Mouse (Mus musculus) G1E (cell line): Measurements from ENCODE around the gene Arhgap18.

ENCODE experiments used
- CTCF ChIP-seq: IDR thresholded peaks from 2 replicates; pipeline ENCODE4 v1.5.1; 2012; ENCODE audit warnings: low read depth, low read length, inconsistent platforms, mixed read lengths
- TAL1 ChIP-seq: conservative IDR thresholded peaks from 2 replicates; pipeline ENCODE4 v1.6.1; 2012; ENCODE audit warnings: low read depth, low read length, inconsistent platforms, mixed read lengths

DNA sequence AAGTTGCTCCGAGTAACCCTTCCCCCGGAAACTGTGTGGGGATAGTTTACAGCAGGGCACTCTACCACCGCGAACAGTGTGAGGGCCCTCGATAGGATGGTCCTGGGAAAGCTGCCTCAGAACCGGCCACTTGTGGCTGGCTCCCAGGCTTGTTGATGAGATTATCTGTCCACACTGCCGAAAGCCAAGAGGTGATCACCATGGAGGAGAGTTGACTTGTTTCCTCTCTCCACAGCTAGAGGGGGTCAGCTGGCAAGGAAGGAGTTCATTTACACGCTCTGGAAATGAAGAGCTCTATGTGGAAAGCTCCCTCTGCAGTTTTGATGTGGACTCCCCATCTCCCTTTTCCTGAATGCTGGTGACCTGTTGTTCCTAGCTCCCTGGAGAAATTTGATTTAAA, 196.4 kb downstream of the Arhgap18 start:
- no peak for TF ChIP-seq CTCF
- TF ChIP-seq TAL1, result no peak
